Mouse (Mus musculus): Measurements from ENCODE around the gene Cgas.

GRCm38 (mm10) chr9:78477021-78477551 is 34.0 kb upstream of the Cgas start:
- no peak for TF ChIP-seq CHD2 (IDR thresholded peaks at IDR 0.05; ENCODE audit: low read depth, low read length)
- no peak for TF ChIP-seq MAFK (IDR thresholded peaks at IDR 0.05; ENCODE audit: insufficient read depth, low read depth, low read length)
- TF ChIP-seq HCFC1 (IDR thresholded peaks at IDR 0.05; ENCODE audit: borderline replicate concordance, insufficient read depth, low read length): no peak
- no peak for TF ChIP-seq ZC3H11A (IDR thresholded peaks at IDR 0.05; ENCODE audit: borderline replicate concordance, low read depth, low read length)

All from ES-E14 (cell line).